Mouse (Mus musculus): Measurements from ENCODE around the gene H1foo.

H1foo gene

DNA sequence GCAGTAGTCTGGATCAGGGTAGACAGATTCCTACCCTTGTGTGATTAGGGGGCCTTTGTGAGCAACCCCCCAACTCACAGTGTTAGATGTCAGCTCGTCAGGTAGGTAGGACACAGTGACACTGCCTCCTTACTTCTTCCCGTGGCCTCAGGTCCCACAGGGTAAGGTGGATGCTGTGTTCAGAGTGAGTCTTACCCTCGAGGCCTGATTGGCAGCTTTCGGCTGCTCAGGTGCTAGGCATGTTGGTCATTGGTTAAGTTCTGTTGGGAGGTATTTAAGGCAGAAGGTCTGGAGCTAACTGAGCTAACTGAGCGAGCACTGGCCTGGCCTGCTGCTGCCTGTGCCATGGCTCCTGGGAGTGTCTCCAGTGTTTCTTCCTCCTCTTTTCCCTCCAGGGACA lies at the start of gene H1foo:
Gene H1foo (plus strand): TSS at position 301 of the 400 bp plus-strand sequence.
- DNase-seq (ENCODE audit: inconsistent ontology term) = no peak

DNA sequence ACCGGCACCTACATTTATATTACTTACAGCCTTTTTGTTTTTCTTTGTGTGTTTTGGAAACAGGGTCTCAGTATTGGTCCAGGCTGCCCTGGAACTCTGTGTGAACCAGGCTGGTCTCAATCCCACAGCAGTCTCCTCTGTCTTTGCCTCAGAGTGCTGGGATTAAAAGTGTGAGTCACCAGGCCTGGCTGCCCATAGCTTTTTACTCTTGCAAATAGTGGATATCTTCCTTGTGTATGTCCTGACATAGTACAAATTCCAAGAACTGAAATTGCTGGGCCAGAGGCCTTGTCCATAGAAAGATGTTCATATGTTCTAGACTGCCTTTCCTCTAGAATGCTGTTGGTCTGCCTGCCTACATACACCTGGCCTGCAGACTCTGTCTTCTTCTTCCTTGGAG lies 48.4 kb upstream of the H1foo start:
- DNase-seq (ENCODE audit: inconsistent ontology term) = no peak

DNA sequence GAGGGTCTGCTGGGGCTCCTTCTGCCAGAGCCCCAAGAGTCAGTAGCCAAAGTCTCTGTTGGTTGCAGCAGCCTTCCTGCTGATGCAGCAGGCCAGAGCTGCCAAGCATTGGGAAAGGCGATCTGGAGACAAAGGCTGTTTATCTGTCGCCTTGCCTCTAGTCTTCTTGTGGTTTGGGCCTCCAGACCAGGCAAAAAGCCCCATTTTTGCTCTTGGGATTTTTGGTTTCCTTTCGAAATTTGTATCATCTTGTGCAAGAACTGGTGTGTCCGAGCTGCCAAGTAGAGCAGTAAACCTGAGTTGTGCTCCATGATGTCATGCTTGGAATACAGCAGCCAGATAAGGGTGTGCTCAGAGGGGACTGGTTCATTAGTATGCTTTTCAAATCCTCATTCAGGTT lies 47.6 kb upstream of the H1foo start:
- peak; percentile 71 for DNase-seq (ENCODE audit: inconsistent ontology term)

DNA sequence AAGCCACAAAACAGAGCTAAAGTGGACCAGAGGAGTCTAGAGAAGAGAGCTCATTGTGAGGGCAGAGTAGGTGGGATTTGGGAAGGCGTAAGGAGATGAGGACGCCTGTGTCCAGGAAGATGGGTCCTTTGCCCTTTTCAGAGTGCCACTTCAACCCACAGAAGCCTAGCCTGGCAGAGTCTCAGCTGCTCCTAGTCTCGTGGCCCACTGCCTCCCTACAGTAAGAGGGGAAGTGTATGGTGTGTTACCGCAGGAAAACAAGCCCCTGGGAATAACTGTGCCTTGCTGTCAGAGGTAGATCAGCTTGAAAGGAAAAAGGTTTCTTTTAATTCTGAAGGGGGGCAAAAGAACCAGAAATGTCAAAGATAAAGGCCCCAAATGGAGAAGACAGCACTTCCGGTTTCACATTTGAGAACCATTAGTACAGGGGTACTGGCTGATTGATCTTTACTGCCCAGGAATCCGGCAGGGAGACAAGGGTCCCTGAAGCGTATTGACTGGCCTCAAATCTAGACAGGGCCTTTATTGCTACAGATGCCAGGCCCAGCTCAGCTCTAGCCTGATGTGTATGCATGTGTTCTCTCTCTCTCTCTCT lies 46.7 kb upstream of the H1foo start:
- no peak for DNase-seq (ENCODE audit: inconsistent ontology term)

DNA sequence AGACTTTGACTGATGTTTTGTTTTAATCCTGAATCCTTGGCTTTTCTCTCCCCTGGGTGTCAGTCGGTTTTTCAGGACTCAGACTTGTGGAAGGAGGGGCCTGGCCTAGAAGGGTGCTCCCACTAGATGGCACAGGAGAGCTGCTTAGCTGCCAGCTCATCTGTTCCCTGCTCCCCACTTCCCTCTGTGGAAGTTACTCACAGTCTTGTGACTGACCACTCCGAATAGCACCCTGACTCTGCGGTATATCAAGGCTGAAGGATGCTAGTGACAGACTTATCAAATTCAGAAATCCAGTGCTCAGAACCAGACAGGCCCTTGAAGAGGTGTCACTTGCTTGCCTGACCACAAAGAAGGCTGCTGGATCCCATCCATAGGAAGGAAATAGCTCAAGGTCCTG lies 43.7 kb upstream of the H1foo start:
- DNase-seq (ENCODE audit: inconsistent ontology term) = peak; percentile 83

DNA sequence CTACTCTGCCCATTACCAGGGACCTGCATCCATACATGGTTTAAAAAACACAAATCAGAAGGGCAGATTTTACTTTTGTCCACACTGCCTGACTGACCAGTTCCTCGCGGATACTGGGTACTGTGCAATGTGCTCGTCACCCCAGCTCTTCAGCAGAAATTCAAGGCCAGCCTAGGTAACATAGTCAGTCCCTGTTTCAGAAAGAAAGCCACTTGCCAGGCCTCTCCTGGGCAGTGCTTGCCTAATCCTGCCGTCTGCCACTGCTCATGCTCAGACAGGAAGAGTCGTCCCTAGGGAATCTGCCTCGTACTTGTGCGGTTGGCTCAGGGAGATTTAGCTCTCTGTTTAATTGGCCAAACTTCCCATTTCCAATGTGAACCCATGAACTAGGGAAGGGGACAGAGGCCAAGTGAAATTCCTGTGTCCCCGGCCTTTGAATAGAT lies 43.2 kb upstream of the H1foo start:
- peak; percentile 92 for DNase-seq (ENCODE audit: inconsistent ontology term)

DNA sequence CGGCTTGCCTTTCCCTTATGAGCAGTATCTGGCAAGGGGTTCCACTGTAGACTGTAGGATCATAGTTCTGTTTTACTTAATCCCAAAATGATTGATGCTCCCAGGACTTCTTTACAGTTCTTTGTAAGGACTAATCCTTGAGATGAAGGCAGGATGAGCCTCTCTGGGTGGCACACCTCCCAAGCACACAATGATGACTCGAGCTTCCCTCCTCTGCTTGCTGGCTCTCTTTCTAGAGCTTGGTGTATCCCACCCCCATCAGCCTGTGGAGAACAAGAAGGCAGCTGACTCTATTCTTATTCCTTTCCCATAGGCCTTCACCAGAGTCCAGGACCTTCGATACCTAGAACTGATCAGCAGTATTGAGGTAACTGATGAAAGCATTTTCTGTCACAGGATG lies 42.2 kb upstream of the H1foo start:
- DNase-seq (ENCODE audit: inconsistent ontology term) = no peak

DNA sequence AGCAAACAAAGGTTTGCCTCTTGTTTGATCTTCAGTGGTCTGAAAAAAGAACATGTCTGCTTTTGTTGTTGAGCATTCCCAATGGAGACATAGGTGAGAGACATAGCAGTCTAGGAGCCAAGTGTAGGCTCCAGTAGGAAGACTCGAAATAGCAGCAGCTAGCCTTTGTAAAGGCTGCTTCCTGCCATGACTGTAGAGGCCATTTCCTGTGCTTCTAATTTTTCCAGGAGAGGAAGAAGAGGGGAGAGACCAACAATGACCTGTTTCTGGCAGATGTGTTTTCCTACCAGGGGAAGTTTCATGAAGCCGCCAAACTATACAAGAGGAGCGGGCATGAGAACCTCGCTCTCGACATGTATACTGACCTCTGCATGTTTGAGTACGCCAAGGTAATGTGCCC lies 39.2 kb upstream of the H1foo start:
- DNase-seq (ENCODE audit: inconsistent ontology term) = no peak

DNA sequence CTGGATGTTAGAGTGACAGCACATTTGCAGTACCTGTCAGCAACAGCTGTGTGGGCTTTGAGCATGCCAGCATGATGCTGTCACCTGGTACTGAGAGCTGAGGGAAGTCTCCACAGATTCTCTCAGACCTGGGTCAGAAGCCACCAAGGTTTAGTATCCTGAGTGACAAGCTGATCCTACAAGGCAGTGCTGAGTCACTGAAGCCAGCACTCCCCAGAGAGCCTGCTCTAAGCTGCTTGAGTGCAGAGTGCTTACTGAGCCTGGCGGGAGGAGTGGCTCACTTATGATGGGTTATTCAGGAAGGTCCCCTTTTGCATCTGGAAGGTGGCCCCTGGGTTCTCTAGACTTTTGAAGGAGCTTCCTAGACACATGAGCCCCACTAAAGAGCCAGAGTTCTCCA lies 38.3 kb upstream of the H1foo start:
- no peak for DNase-seq (ENCODE audit: inconsistent ontology term)

DNA sequence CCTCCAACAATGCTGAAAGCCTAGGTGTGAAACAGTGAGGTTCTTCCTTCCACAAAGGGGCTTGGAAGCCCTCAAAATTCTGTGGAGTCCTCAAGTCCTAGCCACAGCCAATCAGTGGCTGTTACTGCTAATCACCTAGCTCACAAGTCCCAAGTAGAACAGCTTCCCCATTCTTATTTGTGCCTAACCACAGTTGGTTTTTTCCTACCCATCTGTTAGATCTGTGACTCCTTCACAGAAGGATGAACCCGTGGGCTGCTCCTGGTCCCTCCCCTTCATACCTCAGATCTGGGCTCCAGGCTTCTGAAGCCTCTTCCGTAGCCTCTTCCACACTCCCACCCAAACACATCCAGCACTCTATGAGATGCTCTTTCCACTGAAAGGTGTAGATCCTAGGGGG lies 37.9 kb upstream of the H1foo start:
- no peak for DNase-seq (ENCODE audit: inconsistent ontology term)

DNA sequence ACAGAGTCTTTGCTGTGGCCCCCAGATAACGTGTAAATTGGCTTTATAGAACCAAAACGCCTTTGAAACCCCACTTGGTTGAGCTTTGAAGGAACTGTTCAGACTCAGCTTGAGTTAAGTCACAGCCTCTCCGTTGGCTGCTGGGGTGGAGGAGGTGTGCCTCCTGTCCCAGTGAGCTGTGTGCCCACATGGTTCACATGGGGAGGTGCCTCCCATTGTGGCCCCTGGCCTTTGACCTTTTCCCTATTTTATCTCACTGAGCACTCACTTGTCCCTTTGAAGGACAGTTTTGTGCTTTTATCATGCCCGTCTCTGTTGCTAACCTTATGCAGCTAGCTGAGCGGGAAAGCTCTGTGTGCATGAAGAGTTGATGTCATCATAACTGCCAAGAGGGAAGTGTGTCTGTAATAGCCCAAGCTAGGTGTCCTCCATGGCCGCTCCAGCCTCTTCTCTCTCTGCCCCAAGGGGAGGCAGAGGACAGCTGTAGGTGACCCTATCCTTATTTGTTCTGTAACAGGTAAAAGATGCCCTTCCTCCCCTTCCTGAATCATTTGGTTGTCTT lies 36.2 kb upstream of the H1foo start:
- DNase-seq (ENCODE audit: inconsistent ontology term) = no peak

DNA sequence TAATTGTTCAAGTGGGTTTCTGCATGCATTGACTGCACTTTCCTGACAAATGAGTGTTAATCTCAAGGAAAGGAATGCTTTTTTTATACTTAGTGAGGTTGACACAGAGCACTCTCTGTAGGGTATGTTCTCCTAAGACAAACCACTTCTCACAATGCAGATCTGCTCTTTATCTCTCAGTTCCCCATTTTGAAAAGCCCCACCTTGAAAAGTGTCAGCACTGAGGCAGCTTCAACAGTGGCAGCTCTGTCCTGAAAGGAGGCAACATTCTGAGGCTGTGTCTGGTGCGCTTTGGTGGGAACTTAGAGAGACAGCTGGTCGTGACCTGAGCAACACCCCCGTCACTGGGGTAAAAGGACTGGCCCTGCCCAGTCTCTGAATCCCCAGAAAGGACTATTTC lies 35.7 kb upstream of the H1foo start:
- DNase-seq (ENCODE audit: inconsistent ontology term) = no peak

DNA sequence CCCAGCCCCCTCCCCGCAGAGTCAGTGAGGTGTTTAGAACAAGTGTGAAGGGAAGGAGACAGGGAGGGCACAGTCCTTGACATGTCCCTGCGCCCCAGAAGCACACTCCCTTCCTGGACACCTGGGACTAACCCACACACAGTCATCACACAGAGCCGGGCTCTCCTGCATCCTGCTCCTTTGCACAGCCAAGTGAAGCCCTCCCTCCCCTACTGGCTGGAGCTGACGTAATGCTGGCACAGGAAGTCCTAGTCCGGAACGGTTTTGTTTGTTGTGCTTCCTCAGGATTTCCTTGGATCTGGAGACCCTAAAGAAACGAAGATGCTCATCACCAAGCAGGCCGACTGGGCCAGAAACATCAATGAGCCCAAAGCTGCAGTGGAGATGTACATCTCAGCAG lies 34.8 kb upstream of the H1foo start:
- DNase-seq (ENCODE audit: inconsistent ontology term) = no peak

DNA sequence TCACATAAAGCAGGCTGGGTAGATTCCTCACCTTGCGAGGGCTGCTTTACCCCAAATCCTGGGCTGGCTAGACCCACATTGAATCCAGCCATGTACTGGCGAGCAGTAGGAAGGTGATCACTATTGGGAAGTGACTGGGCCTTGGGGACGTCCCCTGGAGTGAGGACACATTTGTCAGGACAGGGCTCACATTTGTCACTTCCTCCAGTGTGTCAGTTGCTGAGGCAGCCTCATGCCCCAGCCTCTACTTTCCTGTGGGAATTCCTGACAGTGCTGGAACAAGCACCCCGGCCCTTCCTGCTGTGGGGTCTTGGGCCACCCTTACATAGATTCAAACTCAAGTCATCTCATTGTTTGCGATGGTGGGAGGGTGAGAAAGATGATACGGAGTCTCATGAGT lies 33.0 kb upstream of the H1foo start:
- DNase-seq (ENCODE audit: inconsistent ontology term) = no peak

DNA sequence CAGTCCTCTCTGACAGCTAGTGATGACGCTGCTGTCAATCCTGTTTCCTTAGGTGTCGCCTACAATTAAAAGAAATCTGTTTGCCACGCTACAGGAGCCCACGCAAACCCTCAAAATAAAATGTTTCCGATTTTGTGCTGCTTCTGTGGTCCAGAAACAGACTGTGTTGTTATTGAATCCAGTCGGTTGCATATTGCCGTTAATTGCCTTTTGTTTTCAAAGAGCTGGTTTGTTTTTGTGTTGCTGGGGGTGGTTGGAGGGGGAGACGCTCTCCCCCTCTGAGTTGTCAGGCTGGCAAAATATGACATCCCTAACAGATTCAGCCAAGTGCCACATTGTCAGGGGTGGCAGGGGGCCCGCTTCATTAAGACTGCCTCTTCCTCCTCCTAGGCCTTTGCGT lies 31.3 kb upstream of the H1foo start:
- DNase-seq (ENCODE audit: inconsistent ontology term) = no peak

DNA sequence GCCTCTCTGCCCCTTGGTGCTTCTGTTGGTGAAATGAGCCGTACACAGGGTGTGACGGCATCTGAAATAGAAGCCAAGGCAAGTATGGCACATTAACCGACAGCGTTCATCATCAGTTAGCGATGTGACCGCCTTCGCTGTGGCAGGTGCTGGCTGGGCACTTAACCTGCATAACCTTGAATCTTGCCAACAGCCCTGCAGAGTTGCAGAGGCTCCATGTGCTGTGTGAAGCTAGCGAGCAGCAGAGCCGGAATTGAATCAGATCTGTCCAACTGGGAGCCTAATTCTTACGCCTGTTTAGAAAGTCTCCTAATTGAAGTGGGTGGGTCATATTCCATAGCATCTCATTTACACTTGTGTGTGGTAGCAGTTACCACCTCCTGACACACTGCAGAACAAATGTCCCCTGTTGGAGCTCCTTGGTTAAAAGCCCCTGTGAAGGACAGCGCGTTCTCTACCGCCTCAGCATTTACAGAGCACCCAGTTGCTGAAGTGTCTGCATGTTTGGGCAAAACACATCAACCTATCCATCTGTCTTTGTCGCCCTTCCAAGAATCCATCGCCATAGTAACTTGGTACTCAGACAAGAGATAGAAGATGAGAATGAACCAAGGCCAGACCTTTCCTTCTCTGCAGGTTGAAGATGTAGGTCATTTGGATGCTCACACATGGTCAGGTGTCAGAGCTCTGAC lies 30.1 kb upstream of the H1foo start:
- DNase-seq (ENCODE audit: inconsistent ontology term) = peak; percentile 73

DNA sequence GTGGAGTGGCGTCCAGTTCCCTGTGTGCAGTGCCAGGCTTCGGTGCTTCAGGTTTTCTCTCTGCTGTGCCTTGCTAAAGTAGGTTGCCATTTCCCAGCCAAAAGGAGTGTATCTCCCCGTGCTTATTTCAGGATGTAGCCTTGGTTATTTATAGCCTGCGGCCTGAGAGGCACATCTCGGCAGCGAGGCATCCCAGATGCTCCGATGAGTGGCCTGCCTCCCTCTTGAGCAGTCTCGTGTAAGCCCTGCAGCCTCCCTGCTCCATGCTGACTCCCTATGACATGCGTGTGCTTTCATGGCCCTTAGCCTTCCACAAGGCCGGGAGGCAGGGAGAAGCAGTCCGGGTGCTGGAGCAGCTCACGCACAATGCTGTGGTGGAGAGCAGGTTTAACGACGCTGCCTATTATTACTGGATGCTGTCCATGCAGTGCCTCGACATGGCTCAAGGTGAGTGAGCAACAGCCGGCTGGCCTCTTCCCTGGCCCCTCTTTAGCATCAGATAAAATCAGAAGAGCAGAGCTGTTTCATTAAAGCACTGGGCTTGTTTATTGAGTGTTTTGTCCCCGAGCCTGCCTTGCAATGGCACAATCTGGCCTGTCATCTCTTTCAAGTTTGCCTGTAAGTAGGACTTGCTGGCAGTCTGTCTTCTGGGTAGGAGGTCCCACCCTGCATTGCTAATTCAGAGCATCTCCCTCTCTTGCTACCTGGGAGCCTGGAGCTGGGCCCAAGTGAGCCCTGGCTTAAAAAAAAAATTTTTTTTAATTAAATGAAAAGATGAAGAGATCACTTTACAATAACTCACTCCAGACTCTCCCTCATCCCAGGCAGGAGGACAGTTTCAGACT lies 28.9 kb upstream of the H1foo start:
- no peak for DNase-seq (ENCODE audit: inconsistent ontology term)

DNA sequence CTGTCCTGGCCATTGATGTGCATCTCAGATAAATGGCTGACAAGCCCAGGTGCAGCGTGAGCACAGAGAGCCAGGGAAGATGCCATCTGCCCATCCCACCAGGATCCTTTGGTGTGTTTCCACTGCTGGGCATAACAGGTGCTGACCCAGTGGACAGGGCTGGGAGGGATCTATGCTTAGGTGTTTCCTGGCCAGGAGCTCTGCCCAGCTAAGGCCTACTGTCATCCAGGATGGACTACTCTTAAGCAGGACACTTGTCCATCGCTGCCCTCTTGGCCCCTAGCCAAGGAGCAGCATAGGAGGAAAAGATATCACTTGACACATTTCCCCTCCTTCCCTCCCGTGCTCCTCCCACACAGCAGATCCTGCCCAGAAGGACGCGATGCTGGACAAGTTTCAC lies 28.1 kb upstream of the H1foo start:
- no peak for DNase-seq (ENCODE audit: inconsistent ontology term)

DNA sequence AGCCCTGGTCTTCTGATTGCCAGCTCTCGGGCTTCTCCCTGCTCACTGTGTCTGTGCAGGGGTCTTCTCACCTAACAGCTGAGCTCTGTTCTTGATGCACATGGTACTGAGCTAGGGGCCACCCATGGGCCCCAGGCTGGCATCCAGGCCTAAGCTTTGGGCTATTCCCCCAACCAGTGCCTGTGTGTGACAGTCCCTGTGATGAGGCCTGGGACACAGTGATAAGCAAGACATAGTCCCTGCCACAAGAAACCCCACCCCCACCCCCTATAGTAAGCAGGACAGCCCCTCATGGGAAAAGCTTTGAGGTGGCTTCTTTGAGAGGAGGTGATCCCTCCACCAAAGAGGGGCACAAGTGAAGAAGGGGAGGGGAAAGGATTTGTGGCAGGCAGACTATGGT lies 26.1 kb upstream of the H1foo start:
- no peak for DNase-seq (ENCODE audit: inconsistent ontology term)

DNA sequence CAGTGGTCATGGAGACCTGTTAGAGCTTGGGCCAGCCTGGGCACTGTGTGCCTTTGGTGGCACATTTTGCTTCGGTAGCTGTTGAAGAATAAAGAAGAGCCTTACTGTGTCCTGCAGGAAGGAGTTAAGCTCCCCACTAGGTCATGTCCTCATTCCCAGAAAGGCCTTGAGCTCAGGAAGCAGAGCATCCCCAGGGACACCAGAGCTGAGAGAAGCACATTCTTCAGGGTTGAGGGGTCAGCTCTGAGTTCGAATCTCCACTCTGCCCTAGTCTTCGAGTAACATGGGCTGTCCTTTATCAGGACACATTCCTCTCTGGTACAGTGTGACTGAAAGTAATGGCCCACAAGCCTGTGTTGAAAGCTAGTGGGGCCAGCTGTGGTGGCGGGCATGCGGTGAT lies 24.9 kb upstream of the H1foo start:
- DNase-seq (ENCODE audit: inconsistent ontology term) = no peak

DNA sequence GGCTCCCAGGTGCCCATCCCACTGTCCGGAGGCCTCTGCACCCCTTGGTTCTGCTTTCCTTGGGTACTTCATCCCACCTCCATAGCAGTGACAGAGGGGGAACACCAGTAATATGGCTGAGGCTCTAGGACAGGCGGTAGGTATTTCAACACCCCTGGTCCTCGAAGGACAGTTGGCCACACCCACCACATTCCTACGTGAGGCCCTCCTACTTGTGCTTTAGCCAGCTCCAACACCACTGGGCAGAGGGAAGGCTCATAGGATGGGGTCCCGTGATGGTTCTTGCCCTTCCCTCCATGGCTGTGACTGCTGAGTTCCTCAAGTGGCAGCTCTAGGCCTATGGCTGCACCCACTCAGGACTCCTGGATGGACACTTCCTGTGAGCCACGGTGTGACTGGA lies 19.9 kb upstream of the H1foo start:
- DNase-seq (ENCODE audit: inconsistent ontology term) = no peak

DNA sequence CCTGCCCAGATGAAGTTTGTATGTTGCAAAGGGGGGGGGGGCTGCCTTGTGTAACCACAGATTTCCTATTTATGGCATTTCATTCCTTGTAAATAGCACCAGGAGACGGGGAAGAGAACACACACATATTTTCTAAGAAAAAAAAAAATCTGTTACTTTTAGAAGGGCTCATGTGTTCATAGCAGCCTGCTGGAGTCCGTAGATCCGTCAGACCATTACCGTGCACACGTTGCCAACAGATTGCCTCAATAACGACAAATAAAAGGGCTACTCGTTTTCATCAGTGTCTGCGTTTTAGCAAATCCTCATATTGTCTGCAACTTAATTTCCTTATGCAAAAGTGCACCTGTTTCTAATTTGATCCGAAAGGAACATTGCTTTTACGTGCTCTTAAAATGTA lies 18.3 kb upstream of the H1foo start:
- no peak for DNase-seq (ENCODE audit: inconsistent ontology term)

Data from Muller cell, postnatal 12 days (primary cell).